27 mouse cellular contexts compared by ENCODE assay signal in the genomic region with DNA sequence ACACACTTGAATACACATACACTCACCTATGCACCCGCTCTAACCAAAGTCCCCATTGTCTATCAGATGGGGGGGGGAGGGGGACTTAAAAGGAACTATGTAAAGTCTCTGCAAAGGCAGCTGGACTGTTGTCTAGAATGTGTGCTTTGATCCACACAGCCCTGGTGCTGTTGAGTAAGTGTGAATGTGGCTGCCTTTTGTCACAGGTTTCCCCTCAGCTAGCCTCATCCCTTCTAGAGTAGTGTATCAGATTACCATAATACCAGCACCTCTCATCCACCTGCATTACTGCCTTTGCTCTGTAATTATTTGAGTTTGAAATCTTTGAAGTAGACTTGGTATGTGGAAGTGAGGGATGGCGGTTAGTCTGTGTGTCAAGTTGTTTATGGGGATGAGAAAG.
"Had no signal": no experiment of that assay in that cellular context is flagged by ENCODE, and none has a peak within 500 bp of the region (broad histone marks: within the 10 kb centered on the region; RNA-seq: fewer than 3 reads in every experiment).

No protein-coding gene starts in this region.

- H3K4me2 ChIP-seq: limb, embryonic 12.5 days; limb, embryonic 15.5 days; liver, embryonic 11.5 days; lung, embryonic 15.5 days; neural tube, embryonic 12.5 days; neural tube, embryonic 15.5 days had no signal

- H3K9me3 ChIP-seq: limb, embryonic 15.5 days; lung, embryonic 15.5 days; midbrain, embryonic 10.5 days; neural tube, embryonic 12.5 days; neural tube, embryonic 15.5 days had no signal

- H3K27me3 ChIP-seq: limb, embryonic 12.5 days; limb, embryonic 15.5 days; lung, embryonic 15.5 days; megakaryocyte, embryonic 14.5 days; neural tube, embryonic 12.5 days; neural tube, embryonic 15.5 days had no signal

- H3K27ac ChIP-seq: kidney, postnatal 0 days; layer of hippocampus, adult 2 months; left cerebral cortex, adult 2 months; limb, embryonic 12.5 days; limb, embryonic 15.5 days; liver, embryonic 14.5 days; lung, embryonic 15.5 days; midbrain, embryonic 10.5 days; neural tube, embryonic 12.5 days; neural tube, embryonic 15.5 days; stomach, postnatal 0 days had no signal

- H3K36me3 ChIP-seq: limb, embryonic 12.5 days; limb, embryonic 15.5 days; lung, embryonic 15.5 days; midbrain, embryonic 10.5 days; neural tube, embryonic 12.5 days; neural tube, embryonic 15.5 days had no signal

- H3K4me3 ChIP-seq: layer of hippocampus, adult 2 months; left cerebral cortex, adult 2 months; limb, embryonic 12.5 days; limb, embryonic 15.5 days; lung, embryonic 15.5 days; megakaryocyte, embryonic 14.5 days; midbrain, embryonic 10.5 days; neural tube, embryonic 12.5 days; neural tube, embryonic 15.5 days had no signal

- H3K9ac ChIP-seq: limb, embryonic 12.5 days; limb, embryonic 15.5 days; liver, embryonic 14.5 days; liver, postnatal 0 days; lung, embryonic 15.5 days; neural tube, embryonic 12.5 days; neural tube, embryonic 15.5 days had no signal

- DNase-seq: kidney, adult 2 months; kidney, postnatal 25 days; layer of hippocampus, adult 9-11 months; left cerebral cortex, postnatal 4 days; liver, postnatal 0 days; lung, postnatal 10 days; lung, postnatal 36 days; right cerebral cortex, adult 18-20 months; right cerebral cortex, postnatal 14 days; right cerebral cortex, postnatal 4 days; thymus, adult 2 months; thymus, postnatal 14 days; thymus, postnatal 4 days had no signal

- ATAC-seq: midbrain, embryonic 16.5 days had no signal

- H3K4me1 ChIP-seq: limb, embryonic 15.5 days; lung, embryonic 15.5 days; megakaryocyte, embryonic 14.5 days; midbrain, embryonic 10.5 days; neural tube, embryonic 12.5 days; neural tube, embryonic 15.5 days had no signal
